Mouse (Mus musculus) embryo, embryonic 9.5 days (tissue): ENCODE measurements around the gene Gnaz.

Source experiments
- DNase-seq: peaks from one replicate; pipeline ENCODE4 v3.0.0-alpha.2; 2017; ENCODE audit errors: extremely low spot score

The Gnaz gene

DNA sequence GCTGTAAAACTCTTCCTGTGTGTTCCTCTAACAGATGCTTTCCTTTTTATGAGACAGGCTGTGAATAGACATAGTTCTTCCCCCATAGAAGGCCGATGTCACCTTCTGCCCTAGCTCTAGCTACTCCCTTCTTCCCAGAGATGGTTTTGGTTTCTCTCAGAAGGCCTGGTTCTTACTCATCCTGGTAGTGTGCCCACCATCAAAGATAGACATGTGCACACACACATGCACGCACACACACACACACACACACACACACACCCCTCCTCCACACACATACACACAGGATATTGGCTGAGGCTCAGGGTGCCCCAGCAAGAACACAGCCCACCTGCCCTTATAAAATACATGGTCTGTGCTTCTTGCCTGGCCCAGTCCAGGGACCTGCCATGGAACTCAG, 2.3 kb downstream of the Gnaz start:
- no peak for DNase-seq

DNA sequence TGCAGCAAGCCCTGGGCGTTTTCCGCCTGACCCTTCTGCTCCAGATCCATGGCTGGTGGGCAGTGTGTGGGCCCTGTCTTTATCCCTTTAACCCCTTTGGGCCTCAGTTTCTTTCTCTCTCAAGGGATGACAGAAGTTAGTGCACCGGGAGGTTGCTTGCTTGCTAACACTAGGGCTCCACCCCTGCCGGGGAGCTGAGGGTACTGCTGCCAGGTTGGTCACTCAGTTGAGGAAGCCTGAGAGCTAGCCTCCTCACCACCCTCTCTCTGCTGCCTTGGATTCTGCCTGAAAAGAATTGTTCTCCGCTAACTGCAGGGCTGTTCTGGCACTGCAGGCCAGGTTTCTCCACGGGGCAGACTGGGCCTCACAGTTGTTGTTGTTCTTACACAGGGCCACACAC, 6.0 kb downstream of the Gnaz start:
- no peak for DNase-seq

DNA sequence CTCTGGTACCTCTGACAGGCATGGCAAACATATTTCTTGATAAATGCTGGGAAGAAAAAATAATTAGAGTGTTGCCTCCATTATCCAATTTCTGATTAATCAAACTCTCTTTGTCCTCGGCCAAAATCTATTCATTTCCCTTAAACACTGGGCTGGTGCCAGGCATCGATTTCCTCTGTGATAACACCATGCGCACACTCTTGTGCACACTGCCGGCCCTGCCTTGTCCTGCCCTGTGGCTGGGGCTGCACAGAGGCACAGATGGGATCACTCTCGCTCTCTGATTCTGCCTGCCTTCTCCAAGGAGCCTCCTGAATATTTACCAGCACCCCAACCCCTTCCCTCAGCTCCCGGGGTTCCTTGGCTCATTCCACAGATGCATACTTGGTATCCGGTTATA, 8.6 kb downstream of the Gnaz start:
- DNase-seq = no peak

DNA sequence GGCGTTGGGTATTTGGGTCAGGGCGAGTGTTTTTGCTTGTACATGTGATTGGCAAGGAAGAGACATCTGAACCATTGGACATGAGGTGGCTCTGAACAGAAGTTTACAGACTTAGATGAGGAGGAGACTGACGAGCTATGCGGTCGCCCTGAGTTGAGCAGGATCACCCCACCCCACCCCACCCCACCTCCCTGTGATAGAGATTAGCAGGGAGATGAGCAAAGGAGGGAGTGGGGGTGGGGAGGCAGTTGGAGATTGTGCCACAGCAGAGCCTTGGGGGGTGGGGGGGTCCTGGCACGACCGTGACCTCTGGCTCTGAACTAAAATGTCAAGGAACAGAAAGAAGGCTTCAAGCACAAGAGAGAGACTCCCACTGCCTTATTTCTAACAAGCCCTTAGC, 9.5 kb downstream of the Gnaz start:
- no peak for DNase-seq

DNA sequence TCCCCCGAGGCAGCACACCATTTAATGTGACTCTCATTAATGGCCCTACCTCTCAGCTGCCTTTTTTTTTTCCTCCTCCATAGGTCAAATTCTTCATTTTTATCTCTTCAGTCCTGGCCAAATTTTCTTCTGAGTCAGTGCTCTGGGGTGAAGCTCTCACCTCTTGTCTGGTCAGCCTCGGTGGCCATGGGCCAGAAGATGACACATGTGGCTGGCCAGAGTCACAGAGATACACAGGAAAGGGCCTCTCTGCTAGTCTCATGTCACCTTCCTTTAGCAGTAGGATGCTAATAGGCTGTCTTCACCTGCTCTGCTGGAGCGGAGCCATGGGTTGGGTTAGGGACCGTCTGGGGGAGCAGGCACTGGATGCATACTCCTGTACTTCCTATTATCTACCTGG, 11.1 kb downstream of the Gnaz start:
- DNase-seq = no peak

DNA sequence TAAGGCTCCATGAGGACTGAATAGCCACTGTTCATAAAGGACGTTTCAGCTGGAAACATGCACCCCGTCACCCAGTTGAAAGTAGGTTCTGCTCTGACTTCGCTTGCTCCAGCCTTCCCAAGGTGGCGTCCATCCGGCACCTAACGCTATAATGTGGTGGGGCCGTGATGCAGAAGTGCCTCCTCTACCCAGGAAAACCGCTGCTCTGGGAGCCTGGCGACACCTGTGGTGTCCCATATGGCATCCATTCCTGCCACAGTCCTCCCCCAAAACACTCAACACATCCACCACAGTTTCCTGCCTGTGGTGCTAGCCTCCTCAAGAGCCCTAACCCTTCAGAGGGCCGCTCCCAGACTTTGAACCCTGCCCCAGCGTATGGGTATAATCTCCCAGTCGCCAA, 14.2 kb downstream of the Gnaz start:
- DNase-seq = no peak

DNA sequence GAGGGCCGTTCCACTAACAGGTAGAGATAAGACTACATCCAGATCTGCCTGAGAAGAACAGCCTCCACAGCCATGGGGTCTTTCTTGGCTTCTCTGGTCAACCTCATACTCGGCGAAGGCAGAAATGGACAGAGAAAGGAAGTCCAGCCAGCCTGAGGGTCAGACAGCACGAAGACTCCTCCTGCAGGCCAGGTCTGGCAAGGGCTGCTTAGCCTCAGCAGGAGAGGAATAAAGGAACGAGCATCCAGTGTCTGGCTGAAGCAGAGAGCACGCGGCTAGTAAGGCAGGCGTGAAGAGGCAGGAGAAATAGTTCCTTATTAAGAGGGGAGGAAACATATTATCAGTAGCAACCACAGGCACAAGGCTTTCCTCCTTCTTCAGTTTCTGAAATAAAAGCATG, 16.2 kb downstream of the Gnaz start:
- DNase-seq = no peak

DNA sequence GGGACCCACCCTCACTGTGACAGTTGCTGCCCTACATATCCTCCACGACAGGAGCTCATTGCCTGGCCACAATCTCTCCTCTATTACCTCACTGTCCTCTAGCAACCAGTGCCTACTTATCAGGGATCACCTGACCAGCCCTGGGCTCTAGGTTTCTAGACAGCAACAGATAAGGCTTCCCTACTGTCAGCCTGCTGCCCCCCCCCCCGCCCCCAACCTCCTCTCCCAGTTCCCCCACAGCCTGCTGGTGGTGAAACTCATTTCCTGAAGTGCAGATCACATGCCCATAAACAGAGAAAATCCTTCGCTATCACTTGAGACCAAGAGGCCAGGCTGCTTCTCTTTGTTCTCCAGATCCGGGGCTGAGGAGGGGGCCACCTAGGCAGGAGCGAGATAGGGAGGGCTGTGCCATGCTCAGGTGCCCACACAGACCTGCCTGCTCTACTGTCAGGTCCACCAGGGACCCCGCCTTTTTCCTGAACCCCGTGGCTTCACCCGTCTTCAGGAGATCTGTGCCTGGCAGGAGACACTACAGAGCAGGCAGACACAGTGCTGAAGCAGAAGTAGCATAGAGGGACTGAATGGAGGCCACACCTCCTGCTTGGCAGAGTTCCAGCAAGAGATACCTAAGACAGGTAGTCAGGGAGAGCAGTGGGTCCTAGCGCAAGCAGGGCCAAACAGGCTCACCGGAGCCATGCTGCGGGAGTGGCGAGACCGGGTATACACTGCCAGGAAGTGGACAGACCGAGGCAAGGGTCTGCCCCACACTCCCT, 20.9 kb downstream of the Gnaz start:
- DNase-seq = no peak

DNA sequence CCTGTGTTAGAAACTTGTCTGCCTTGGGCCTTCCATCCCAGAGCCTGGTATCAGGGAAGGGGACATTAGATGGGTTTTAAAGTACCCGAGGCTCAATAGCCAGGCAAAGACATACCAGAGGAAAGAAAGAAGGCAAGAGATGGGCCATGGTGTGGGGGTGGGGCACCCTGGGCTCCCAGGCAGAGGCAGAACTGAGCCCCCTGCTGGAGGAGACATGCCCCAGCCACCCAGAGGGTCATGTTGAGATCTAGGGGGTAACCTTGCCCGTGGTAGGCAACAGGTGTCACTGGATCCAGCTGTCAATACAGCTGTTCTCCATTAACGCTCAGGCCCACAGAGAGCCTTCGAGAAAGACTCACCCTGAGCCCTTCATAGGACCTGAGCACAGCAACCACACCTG, 22.8 kb downstream of the Gnaz start:
- DNase-seq = no peak

DNA sequence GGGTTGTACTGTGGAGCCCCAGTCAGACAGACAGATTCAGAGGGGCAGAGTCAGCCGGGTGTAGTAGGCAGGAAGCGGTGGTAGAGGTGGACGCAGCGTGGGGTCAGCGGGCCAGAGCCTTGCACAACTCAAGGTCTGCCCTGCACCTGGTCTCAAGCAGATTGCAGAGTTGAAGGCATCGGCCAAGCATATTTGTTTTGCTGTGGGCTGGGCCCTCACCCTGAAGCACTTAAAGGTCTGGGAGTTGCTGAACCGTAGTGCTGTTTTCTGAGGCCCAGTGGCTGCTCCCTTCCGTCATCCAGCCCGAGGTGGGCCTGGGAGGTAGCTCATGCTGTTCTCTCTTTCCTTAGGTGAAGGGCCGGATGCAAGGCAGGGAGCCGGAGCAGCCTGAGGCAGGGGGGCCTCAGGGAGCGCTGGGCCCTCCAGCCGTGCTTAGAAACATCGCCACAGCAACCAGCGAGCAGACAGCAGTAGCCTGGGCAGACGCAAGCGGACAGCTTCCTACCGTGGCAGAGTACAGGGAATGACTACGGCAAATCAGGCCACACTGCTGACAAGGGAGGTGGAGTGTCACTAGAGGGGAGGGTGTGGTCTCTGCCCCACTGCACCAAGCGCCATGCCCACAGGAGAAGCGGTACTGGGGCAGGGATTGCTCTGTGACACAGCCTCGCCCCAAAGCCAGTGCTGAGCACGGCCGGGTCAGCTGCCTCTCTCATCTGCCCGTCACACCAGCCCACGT, 23.8 kb downstream of the Gnaz start:
- no peak for DNase-seq

DNA sequence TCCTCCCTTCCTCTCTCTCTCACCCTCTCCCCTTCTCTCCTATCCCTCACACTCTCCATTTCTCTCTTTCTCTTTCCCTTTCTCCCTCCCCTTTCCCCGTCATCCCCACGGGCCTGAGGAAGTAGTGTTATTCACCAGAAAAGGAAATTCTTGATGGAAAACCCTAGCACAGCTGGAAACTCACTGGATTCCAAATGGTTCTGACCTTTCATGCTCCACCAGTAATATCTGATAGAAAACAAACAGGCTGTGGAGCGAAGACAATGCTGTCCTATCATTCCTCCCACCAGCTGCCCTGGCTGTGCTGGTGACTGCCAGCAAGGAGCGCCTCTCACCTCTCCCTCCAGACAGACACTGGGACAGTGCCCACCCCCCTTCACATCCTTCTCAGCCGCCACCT, 27.9 kb downstream of the Gnaz start:
- DNase-seq = no peak

DNA sequence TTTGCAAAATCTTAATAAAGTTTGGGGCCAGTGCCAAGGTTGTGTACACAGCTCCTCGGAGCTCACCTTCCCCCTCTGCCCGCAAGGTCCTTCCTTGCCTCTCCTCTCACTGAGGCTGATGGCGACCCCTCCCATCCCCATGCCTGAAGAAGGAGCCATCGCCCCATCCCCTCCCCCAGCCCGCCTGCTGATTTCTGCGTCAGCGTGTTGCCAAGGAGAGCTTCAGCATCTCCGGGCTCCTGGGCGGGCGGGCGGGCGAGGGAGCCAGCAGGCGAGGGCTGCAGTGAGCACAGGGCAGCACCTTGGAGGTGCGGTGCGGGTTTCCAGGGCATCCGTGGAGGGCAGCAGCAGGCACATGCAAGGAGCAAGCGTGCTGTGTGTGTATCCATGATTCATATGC, 28.4 kb downstream of the Gnaz start:
- DNase-seq = peak; percentile 64

DNA sequence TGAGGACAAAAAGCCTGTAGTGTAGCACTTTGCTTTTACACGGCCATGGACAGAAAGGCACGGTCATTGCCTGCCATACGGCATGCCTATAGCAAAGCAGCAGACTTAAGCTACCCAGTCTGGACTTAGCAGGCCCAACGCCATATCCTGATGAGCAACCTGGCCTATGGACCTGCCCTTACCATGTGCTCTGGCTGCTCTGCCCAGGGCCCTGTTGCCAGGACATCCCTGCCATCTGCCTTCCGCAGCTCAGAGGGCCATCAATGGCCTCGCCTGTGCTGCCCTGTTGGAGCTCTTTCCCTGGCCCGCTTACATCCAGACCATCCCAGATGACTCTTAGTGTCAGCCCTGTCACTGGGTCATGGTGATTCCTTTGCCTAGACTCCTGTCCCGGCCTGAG, 34.4 kb downstream of the Gnaz start:
- DNase-seq = no peak

DNA sequence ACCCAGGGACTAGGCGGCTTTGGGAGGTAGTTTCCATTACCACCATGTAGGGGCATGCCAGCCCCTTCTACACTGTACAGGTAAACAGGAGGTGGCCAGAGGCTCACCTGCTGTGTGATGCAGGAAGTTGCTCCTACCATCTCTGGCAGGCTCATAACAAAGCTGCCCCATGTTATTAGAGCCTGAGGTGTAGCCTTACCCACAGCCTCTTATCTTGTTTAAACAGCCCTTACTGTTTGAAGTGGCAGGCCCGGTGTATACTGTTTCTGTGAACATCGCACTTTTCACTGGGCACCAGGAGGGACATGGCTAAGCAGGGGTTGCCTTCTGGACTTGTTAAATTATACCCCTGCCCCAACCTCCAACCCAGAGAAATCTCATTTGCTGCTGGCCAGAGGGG, 37.1 kb downstream of the Gnaz start:
- no peak for DNase-seq

DNA sequence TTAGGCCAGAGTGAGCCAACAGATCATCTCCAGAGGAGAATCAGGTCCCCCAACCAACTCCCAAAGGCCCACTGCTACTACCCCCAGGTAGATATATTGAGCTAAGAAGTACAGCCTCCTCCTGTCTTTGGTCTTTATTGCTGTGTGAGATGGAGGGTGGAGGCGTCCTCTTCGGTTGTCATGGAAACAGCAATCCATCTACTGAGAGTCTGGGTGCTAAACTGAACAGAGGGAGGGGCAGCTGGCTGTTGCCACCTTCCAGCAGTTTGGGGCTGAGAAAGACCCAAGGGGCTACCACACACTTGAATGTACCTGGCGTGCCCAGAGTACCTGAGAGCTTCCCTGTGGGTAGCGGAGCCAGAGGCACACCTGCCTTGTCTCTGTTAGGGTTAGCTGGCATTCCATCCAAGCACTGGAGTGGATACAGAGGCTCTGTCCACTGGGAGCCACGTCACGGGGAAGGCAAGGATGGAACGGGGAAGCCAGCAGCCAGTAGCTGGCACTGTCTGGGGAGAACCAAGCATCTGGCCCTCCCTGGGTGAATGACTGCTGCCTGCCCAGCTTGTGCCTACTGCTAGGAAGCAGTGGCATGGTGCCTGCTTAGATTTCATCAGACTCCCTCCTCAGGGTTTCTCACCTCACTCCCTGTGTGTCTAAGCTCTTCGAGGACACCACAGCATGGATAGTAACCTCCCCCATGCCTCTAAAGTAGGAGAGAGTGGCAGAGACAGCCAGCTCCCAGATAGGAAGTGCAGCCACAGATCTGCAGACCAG, 40.1 kb downstream of the Gnaz start:
- DNase-seq = no peak

DNA sequence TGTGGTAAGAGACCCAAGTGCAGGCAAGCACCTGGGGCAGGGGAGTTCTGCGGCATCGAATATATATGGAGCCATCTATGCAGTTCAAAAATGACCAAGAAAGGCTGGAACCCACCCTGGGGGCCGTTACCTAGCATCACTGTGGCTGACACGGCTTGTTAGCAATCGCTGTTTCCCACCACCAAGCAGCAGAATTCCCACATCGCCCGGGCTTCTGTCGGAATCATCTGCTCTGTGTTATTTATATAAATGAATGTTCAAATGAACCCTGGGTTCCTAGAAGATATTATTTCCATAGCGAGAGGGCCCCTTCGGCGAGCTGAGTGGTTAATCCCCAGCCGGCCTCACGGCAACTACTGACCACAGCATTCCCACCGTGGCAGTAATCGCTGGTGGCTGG, 43.7 kb downstream of the Gnaz start:
- DNase-seq = no peak

DNA sequence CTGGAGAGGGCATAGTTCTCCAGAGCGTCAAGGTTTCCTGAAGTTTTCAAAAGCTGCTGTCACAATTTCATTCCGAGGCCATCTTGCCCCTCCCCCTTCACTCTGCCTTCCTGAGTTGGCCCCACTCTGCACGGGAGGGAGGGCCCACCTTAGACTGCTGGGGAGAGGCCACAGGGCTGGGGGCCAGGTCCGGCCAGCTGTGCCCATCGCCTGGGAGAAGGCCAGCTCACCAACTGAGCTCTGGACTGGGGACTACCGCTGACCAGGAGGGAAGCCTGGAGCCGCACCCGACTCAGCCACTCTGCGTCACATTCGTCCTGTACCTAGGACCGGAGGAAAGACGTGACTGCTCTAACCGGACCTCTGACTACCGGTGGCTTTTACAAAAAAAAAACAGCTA, 48.5 kb downstream of the Gnaz start:
- DNase-seq = no peak

DNA sequence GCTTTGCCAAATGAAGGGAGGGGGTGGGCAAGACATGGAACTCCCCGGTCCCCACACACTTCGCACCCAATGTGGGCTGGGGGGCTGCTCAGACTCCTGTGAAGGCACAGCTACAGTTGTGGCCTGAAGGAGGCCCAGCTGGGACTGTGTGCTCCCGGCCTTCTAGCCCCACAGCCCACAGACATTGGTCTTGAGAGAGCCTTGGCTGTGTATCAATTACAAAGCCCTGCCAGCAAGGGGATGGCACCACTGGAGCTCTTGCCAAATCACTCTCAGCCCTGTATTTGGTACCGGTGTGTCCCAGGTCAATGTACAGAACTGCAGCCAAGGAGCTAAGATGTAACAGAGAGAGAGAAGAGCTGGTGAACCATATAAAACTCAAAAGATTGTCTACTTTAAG, 49.5 kb downstream of the Gnaz start:
- DNase-seq = no peak

DNA sequence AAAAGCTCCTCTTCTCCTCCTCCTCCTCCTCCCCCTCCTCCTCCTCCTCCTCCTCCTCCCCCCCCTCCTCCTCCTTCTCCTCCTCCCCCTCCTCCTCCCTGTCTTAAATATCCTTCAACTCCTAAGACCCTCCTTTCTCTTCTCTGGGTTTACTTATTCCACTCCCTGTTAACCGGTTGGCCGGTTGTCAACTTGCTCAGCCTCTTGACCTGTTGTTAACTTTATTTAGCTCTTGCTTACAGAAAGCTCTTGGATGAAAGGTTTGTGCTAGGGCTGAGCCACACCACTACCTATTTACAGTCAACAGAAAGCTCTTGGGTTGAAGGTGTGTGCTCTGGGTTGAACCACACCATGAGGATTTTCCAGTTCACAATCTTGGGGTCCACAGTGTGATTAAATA, 53.3 kb downstream of the Gnaz start:
- no peak for DNase-seq

DNA sequence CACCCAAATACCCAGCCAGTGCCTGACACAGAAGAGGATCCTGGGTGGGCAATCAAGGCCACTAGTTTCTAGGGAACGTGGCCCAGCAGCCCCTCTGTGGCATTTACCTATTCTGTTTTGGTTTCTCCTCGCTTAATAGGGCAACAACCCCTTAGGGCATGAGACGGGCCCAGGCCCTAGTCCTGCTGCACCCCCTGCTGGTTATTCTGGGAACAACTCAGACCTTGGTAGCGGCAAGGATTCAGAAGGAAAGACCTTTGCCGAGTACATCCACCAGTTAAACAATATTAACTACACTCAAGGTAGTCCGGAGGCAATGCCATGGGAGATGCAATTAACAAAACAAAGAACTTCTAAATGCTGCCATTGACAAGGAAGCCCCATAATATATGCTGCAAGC, 54.2 kb downstream of the Gnaz start:
- peak; percentile 62 for DNase-seq

DNA sequence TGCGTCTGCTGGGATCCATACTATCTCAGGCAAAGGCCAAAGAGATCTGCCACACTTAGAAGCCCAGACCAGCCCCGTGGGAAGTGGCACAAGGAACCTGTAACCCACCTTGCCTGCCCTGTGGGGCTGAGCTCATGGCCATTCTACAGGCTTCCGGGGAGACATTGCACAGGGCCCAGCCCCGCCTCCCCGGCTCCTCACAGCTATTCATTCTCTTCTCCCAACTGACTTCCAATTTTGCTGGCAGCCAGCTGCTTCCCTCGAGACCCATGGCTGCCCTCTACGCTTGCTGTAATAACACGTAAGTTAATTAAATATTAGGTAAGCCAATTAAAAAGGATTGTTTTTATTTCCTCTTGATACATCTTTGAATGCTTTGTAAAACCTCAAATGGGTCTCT, 59.5 kb downstream of the Gnaz start:
- no peak for DNase-seq

DNA sequence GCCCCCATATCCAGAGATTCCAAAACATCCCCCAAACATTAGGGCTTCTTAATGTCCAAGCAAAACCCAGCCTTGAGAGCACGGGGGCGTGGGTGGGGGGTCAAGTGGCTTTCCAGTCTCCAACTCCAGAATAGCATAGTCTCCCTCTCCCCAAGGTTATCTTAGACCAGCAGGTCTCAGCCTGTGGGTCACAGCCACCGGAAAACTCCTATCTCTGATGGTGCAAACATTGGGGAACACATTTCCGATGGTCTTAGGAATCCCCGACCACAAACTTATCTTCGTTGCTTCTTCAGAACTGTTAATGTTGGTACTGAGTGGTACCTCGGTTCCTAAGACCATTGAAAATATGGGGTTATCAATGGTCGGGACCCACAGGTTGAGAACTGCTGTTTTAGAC, 61.8 kb downstream of the Gnaz start:
- no peak for DNase-seq

DNA sequence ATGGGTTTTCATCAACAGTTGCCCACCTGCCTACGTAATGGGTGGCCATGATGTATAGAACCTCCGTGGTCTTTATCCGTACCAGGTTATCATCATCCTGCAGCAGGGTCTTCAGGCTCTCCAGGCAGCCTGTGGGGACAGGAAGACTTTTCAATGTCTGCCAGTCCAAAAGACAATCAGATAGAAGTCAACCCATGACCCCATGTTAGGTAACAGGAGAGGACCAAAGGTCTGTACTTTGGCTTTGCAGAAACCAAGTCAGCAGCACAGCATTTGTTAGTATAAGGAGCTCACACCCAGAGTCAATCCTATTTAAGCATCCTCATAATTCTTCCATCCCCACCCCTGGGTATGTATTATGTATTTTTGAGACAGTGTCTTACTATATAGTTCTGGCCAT, 62.7 kb downstream of the Gnaz start:
- DNase-seq = no peak
